Mouse (Mus musculus) megakaryocyte, embryonic 14.5 days (primary cell): ENCODE data around the gene Clrn3.

Experiments
- FLI1 ChIP-seq: IDR thresholded peaks from 2 replicates; pipeline ENCODE4 v1.6.1; 2012; ENCODE audit warnings: low read length, inconsistent platforms, mixed read lengths
- GATA1 ChIP-seq: IDR thresholded peaks from 3 replicates; pipeline ENCODE4 v1.6.1; 2012; ENCODE audit warnings: mixed read lengths, low read length, inconsistent platforms, borderline replicate concordance

- TF ChIP-seq GATA1, result no peak
- TF ChIP-seq FLI1, result no peak
Measured at GRCm38 (mm10) chr7:135568550-135568949, 40.1 kb upstream of the Clrn3 start.
